Mouse (Mus musculus) heart, embryonic 13.5 days (tissue): ENCODE data around the gene Gm27029. TPM values are rescaled to one million over a fixed set of nuclear protein-coding genes. Genes with fewer than 3 reads are reported as not detected.

Source experiments
- ATAC-seq: fragments of 200-750 bp; cut with Nextera tagmentation; 2 replicates; pipeline ENCODE4 v1.8.0; 2017; ENCODE audit warnings: moderate TSS enrichment; ENCODE audit not compliant: insufficient number of reproducible peaks, low FRiP score, low TSS enrichment; ENCODE audit errors: extremely low read depth
- H3K27ac ChIP-seq: fragments of 300-500 bp; sonication (generic); replicated peaks from 2 replicates; pipeline ENCODE4 v1.5.1; 2015; ENCODE audit warnings: moderate library complexity, mild to moderate bottlenecking, inconsistent platforms
- H3K27me3 ChIP-seq: fragments of 300-500 bp; sonication (generic); replicated peaks from 2 replicates; pipeline ENCODE4 v1.6.1; 2015; ENCODE audit warnings: mild to moderate bottlenecking, inconsistent platforms
- H3K36me3 ChIP-seq: fragments of 300-500 bp; sonication (generic); 2 replicates; pipeline ENCODE4 v1.6.1; 2015; ENCODE audit warnings: mild to moderate bottlenecking, inconsistent platforms
- H3K4me1 ChIP-seq: fragments of 300-500 bp; sonication (generic); 2 replicates; pipeline ENCODE4 v1.6.1; 2015; ENCODE audit warnings: inconsistent platforms
- H3K4me2 ChIP-seq: fragments of 300-500 bp; sonication (generic); 2 replicates; pipeline ENCODE4 v1.6.1; 2015; ENCODE audit warnings: inconsistent platforms, mild to moderate bottlenecking, moderate library complexity
- H3K4me3 ChIP-seq: fragments of 300-500 bp; sonication (generic); 2 replicates; pipeline ENCODE4 v1.5.1; 2015; ENCODE audit warnings: moderate library complexity, mild to moderate bottlenecking, inconsistent platforms
- H3K9ac ChIP-seq: fragments of 300-500 bp; sonication (generic); 2 replicates; pipeline ENCODE4 v1.6.1; 2015; ENCODE audit warnings: inconsistent platforms, mild to moderate bottlenecking, moderate library complexity
- H3K9me3 ChIP-seq: fragments of 300-500 bp; sonication (generic); 2 replicates; pipeline ENCODE4 v1.6.1; 2016; ENCODE audit warnings: inconsistent platforms
- WGBS: fragments of 180-500 bp; shearing (Covaris S2); methylation state at CpG from one replicate; pipeline ENCODE4 v1.1.7; 2015; ENCODE audit warnings: mixed read lengths; 5-methylcytosine and 5-hydroxymethylcytosine counted together
- polyA plus RNA-seq: library from polyadenylated mRNA; unstranded; fragments of >200 nt; fragmentation: Nextera tagmentation; extraction: Ambion mirVana; gene quantifications from 2 replicates; pipeline ENCODE4 v1.2.1, GENCODE M21; 2015

Gm27029 gene
- polyA plus RNA-seq, 1 experiment from 2014 or later = 18.3 TPM

DNA sequence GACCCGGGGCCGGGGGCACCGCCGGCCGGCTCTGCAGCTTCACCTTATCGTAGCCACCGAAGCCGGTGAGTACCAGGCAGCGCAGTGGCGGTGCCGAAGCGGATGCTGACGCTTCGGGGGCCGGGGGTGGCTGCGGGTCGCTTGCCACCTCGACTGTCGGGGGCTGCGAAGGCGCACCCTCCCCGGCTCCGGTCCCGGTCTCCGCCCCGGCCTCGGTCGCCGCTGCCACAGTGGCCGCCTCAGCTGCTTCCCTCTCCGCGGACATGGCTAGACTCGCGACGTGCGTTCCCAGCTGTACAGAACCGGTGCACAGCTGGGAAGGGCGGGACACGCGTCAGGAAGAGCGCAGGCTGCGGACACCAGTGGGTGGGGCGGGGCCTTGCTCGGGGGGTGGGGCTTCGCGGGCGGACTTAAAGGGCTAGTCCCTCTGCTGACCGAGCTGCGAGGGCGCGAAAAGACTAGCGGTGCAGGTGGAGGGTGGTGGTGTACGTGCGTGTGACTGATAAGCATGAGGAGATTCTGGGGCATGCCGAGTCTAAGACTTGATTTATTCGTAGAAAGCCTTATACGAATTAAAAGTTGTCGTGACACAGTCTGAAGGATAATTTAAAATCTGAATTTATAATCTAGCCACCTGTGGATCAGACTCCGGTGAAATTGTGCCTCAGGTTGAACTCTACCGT, 41.4 kb upstream of the Gm27029 start, which contains the start of gene Vat1:
TSS of gene Vat1 (minus strand) at position 362 of the 683 bp plus-strand sequence.
- Histone ChIP-seq H3K4me3 (peak within 1 kb of the TSS; percentile 92), H3K4me1 (peaks cover 61% of the 10 kb centered on the region), H3K27ac (peak within 1 kb of the TSS; percentile 87), H3K9ac (peak within 1 kb of the TSS; percentile 91), H3K9me3 (no peaks in the 10 kb centered on the region), H3K27me3 (no peaks in the 10 kb centered on the region), H3K36me3 (peaks cover 20% of the 10 kb centered on the region), H3K4me2 (peak within 1 kb of the TSS; percentile 93)
- 1% methylated on average over 58 of the region's 60 CpGs for WGBS
- ATAC-seq = peak; percentile 73

- Histone ChIP-seq H3K9ac (peak overlapping the region; percentile 91), H3K4me3 (peak overlapping the region; percentile 92), H3K27ac (peak overlapping the region; percentile 87), H3K4me1 (peaks cover 61% of the 10 kb centered on the region), H3K36me3 (peaks cover 26% of the 10 kb centered on the region), H3K27me3 (no peaks in the 10 kb centered on the region), H3K4me2 (peak overlapping the region; percentile 93), H3K9me3 (no peaks in the 10 kb centered on the region)
- ATAC-seq = peak; percentile 43
- under 1% methylated on average over 51 of the region's 51 CpGs for WGBS
These were observed 40.7 kb upstream of the Gm27029 start for GRCm38 (mm10) chr11:101465101-101465868.

DNA sequence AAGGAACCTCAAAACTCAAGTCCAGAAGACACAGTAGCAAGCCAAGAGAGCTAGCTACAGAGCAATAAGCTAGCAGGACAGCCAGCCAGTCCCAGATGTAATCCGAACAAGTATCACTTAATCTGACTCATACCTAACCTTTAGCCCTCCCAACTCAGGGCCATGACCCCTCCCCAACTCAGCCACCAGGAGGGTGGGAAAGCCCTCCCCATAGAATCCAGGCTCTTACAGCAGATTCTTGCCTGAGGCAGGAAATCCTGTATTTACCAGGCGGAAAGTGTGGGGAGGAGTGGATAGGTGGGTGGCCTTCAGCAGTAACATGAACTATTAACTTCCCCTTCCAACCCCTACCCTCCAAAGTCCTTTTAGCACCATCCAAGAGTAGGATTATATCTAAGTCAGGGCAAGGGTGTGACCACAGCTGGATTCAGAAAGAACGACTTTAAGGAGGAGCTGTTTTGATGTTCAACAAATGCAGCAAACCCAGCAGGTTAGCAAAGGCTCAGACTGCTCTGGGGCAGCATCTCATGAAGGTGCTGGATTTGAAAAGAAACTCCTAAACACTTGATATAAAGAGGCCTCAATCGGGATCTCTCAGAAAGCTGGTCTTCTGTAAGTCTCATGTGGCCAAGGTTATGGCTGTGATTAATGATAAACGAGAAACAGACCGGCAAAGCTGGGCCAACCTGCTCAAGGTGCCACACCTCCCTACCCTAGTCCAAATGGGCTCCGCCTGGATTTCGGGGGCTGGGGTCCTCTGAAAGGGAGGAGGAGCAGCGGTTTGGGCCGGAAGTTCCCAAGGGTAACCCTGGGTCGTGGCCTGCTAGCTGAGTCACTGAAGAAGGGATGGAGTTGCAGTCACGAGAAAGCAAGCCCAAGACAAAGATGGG, 39.9 kb upstream of the Gm27029 start, which contains the start of gene Rnd2:
TSS of gene Rnd2 (plus strand) at position 789 of the 890 bp plus-strand sequence.
- no peak for ATAC-seq
- H3K27me3 ChIP-seq = no peaks in the 10 kb centered on the region
- peak within 1 kb of the TSS; percentile 92 for H3K4me3 ChIP-seq
- WGBS = 12% methylated on average over 12 of the region's 12 CpGs
- peak within 1 kb of the TSS; percentile 93 for H3K4me2 ChIP-seq
- H3K27ac ChIP-seq = peak within 1 kb of the TSS; percentile 87
- peaks cover 35% of the 10 kb centered on the region for H3K36me3 ChIP-seq
- H3K9ac ChIP-seq = peak within 1 kb of the TSS; percentile 91
- H3K9me3 ChIP-seq = no peaks in the 10 kb centered on the region
- H3K4me1 ChIP-seq = peaks cover 57% of the 10 kb centered on the region

GRCm38 (mm10) chr11:101462583-101463440, 38.2 kb upstream of the Gm27029 start:
- H3K27me3 ChIP-seq = no peaks in the 10 kb centered on the region
- no peaks in the 10 kb centered on the region for H3K9me3 ChIP-seq
- no peak for ATAC-seq
- H3K36me3 ChIP-seq = peaks cover 51% of the 10 kb centered on the region
- no peak overlapping the region for H3K4me3 ChIP-seq
- H3K27ac ChIP-seq = no peak overlapping the region
- H3K9ac ChIP-seq = 0 out of 2 replicates have a peak overlapping the region, but pooled peaks have one; percentile 3
- 43% methylated on average over 13 of the region's 13 CpGs for WGBS
- no peak overlapping the region for H3K4me2 ChIP-seq
- peaks cover 47% of the 10 kb centered on the region for H3K4me1 ChIP-seq

GRCm38 (mm10) chr11:101462141-101462540, 37.5 kb upstream of the Gm27029 start:
- WGBS = 85% methylated on average over 14 of the region's 14 CpGs
- Histone ChIP-seq H3K4me1 (peaks cover 41% of the 10 kb centered on the region), H3K9ac (no peak overlapping the region), H3K4me3 (no peak overlapping the region), H3K9me3 (no peaks in the 10 kb centered on the region), H3K27ac (no peak overlapping the region), H3K27me3 (no peaks in the 10 kb centered on the region), H3K4me2 (no peak overlapping the region), H3K36me3 (peaks cover 58% of the 10 kb centered on the region)
- no peak for ATAC-seq

GRCm38 (mm10) chr11:101460321-101460720, 35.7 kb upstream of the Gm27029 start:
- Histone ChIP-seq H3K4me3 (no peak overlapping the region), H3K9ac (no peak overlapping the region), H3K9me3 (no peaks in the 10 kb centered on the region), H3K36me3 (peaks cover 64% of the 10 kb centered on the region), H3K4me1 (peaks cover 31% of the 10 kb centered on the region), H3K27me3 (no peaks in the 10 kb centered on the region), H3K27ac (no peak overlapping the region), H3K4me2 (no peak overlapping the region)
- no peak for ATAC-seq
- 81% methylated on average over 15 of the region's 15 CpGs for WGBS

- Histone ChIP-seq H3K4me1 (peaks cover 29% of the 10 kb centered on the region), H3K9me3 (no peaks in the 10 kb centered on the region), H3K4me2 (no peak overlapping the region), H3K9ac (no peak overlapping the region), H3K27me3 (no peaks in the 10 kb centered on the region), H3K27ac (no peak overlapping the region), H3K4me3 (no peak overlapping the region), H3K36me3 (peaks cover 64% of the 10 kb centered on the region)
- 37% methylated on average over 6 of the region's 6 CpGs for WGBS
- ATAC-seq = no peak
These were observed 35.1 kb upstream of the Gm27029 start for GRCm38 (mm10) chr11:101459716-101460115.

DNA sequence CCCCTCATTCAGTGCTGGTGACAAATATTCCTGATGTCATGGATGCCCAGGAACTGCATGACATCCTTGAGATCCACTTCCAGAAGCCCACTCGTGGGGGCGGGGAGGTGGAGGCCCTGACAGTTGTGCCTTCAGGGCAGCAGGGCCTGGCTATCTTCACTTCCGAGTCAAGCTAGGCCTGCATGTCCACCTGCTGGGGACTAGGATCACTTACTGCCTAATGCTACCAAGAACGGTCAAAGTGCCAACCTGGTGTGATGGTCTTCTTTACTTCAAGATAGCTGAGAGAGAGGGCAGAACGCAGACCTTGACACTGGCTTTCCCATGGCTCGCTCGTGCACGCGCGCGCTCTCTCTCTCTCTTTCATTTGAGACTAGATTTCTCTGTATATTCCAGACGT, 33.6 kb upstream of the Gm27029 start:
- H3K36me3 ChIP-seq = peaks cover 64% of the 10 kb centered on the region
- H3K4me2 ChIP-seq = no peak overlapping the region
- no peak for ATAC-seq
- no peak overlapping the region for H3K27ac ChIP-seq
- H3K9me3 ChIP-seq = no peaks in the 10 kb centered on the region
- peaks cover 17% of the 10 kb centered on the region for H3K4me1 ChIP-seq
- no peaks in the 10 kb centered on the region for H3K27me3 ChIP-seq
- H3K9ac ChIP-seq = no peak overlapping the region
- WGBS = 81% methylated on average over 12 of the region's 12 CpGs
- no peak overlapping the region for H3K4me3 ChIP-seq

DNA sequence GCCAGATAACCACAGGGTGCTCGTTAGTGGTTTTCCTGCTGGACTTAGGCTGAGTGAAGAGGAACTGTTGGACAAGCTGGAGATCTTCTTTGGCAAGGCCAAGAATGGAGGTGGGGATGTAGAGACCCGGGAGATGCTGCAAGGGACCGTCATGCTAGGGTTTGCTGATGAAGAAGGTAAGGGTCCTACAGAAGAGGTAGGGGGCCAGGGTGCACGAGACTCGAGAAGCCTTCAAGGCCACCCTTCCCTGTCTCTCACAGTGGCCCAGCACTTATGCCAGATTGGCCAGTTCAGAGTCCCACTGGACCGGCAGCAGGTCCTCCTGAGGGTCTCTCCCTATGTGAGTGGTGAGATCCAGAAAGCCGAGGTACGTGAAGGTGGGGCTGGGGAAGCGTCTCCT, 33.0 kb upstream of the Gm27029 start:
- Histone ChIP-seq H3K4me2 (no peak overlapping the region), H3K9ac (no peak overlapping the region), H3K27ac (no peak overlapping the region), H3K36me3 (peaks cover 61% of the 10 kb centered on the region), H3K9me3 (no peaks in the 10 kb centered on the region), H3K4me3 (no peak overlapping the region), H3K27me3 (no peaks in the 10 kb centered on the region), H3K4me1 (peaks cover 11% of the 10 kb centered on the region)
- no peak for ATAC-seq
- WGBS = 88% methylated on average over 9 of the region's 9 CpGs

GRCm38 (mm10) chr11:101455627-101456026, 31.0 kb upstream of the Gm27029 start:
- ATAC-seq = no peak
- H3K9ac ChIP-seq = no peak overlapping the region
- no peak overlapping the region for H3K4me3 ChIP-seq
- no peaks in the 10 kb centered on the region for H3K27me3 ChIP-seq
- no peak overlapping the region for H3K27ac ChIP-seq
- no peaks in the 10 kb centered on the region for H3K9me3 ChIP-seq
- WGBS = 90% methylated on average over 7 of the region's 7 CpGs
- no peak overlapping the region for H3K4me2 ChIP-seq
- H3K4me1 ChIP-seq = peaks cover 8% of the 10 kb centered on the region; the same call in 1 of the 2 replicates
- peaks cover 41% of the 10 kb centered on the region for H3K36me3 ChIP-seq
